Mouse (Mus musculus) limb, embryonic 14.5 days (tissue): ENCODE results near the gene Gorasp2. TPM values are rescaled to one million over a fixed set of nuclear protein-coding genes. Genes with fewer than 3 reads are reported as not detected.

ENCODE experiments used
- ATAC-seq: fragments of 200-750 bp; cut with Nextera tagmentation; 2 replicates; pipeline ENCODE4 v1.8.0; 2017; ENCODE audit warnings: low read depth, moderate number of reproducible peaks, moderate TSS enrichment; ENCODE audit not compliant: low FRiP score
- DNase-seq: peaks from one replicate; pipeline ENCODE4 v3.0.0-alpha.2; 2015; ENCODE audit warnings: low spot score
- H3K27ac ChIP-seq: fragments of 300-500 bp; sonication (generic); replicated peaks from 2 replicates; pipeline ENCODE4 v1.5.1; 2014; ENCODE audit warnings: low read depth, mild to moderate bottlenecking, low read length, moderate library complexity, mixed read lengths
- H3K27me3 ChIP-seq: fragments of 300-500 bp; sonication (generic); 2 replicates; pipeline ENCODE4 v1.6.1; 2014; ENCODE audit warnings: low read length, mixed read lengths; ENCODE audit not compliant: control insufficient read depth, insufficient read depth
- H3K36me3 ChIP-seq: fragments of 300-500 bp; sonication (generic); 2 replicates; pipeline ENCODE4 v1.6.1; 2014; ENCODE audit warnings: mild to moderate bottlenecking, low read length, moderate library complexity, mixed read lengths; ENCODE audit not compliant: control insufficient read depth, insufficient read depth
- H3K4me1 ChIP-seq: fragments of 300-500 bp; sonication (generic); 2 replicates; pipeline ENCODE4 v1.6.1; 2014; ENCODE audit warnings: antibody characterized with exemption, low read length, mixed read lengths; ENCODE audit not compliant: control insufficient read depth, insufficient read depth
- H3K4me2 ChIP-seq: fragments of 300-500 bp; sonication (generic); replicated peaks from 2 replicates; pipeline ENCODE4 v1.6.1; 2014; ENCODE audit warnings: low read depth, mild to moderate bottlenecking, low read length, moderate library complexity; ENCODE audit not compliant: severe bottlenecking
- H3K4me3 ChIP-seq: fragments of 300-500 bp; sonication (generic); replicated peaks from 2 replicates; pipeline ENCODE4 v1.5.1; 2014; ENCODE audit warnings: low read length
- H3K9ac ChIP-seq: fragments of 300-500 bp; sonication (generic); 2 replicates; pipeline ENCODE4 v1.6.1; 2014; ENCODE audit warnings: mild to moderate bottlenecking, low read depth, low read length, moderate library complexity; ENCODE audit not compliant: severe bottlenecking
- H3K9me3 ChIP-seq: fragments of 300-500 bp; sonication (generic); 2 replicates; pipeline ENCODE4 v1.6.1; 2016; ENCODE audit warnings: low read length; ENCODE audit not compliant: control insufficient read depth
- POLR2A ChIP-seq: fragments of 200-500 bp; IDR thresholded peaks from 2 replicates; pipeline ENCODE4 v1.8.0; 2012; ENCODE audit warnings: inconsistent platforms, mild to moderate bottlenecking, moderate library complexity, borderline replicate concordance; ENCODE audit not compliant: insufficient read depth, insufficient read length; ENCODE audit errors: extremely low read depth
- WGBS: fragments of 180-500 bp; shearing (Covaris S2); extraction: QIAGEN DNeasy Blood & Tissue Kit; methylation state at CpG from one replicate; pipeline ENCODE4 v1.1.7; 2014; 5-methylcytosine and 5-hydroxymethylcytosine counted together
- polyA plus RNA-seq, 2 experiments: library from polyadenylated mRNA; depleted of rRNA in 1 of 2; stranded (reverse) in 1 of 2; unstranded in 1 of 2; fragments of >200 nt; fragmentation: Nextera tagmentation in 1 of 2; extraction: Ambion mirVana in 1 of 2; gene quantifications; 2 replicates each; pipeline versions ENCODE4 v1.2.1 to v1.2.3; 2012 to 2014

Gene Gorasp2
- polyA plus RNA-seq (2012; rRNA removed) (118 and 142 TPM in 2 replicates), polyA plus RNA-seq (2014; fragmentation: Nextera tagmentation; extraction: Ambion mirVana) (187 and 190 TPM in 2 replicates)

- 1% methylated on average over 63 of the region's 64 CpGs for WGBS
- Histone ChIP-seq H3K36me3 (no peaks in the 10 kb centered on the region), H3K9ac (peak within 1 kb of the TSS; percentile 99), H3K27me3 (no peaks in the 10 kb centered on the region), H3K27ac (peak within 1 kb of the TSS; percentile 93), H3K4me2 (peak within 1 kb of the TSS; percentile 74), H3K4me1 (peaks cover 8% of the 10 kb centered on the region; the same call in 1 of the 2 replicates), H3K9me3 (no peaks in the 10 kb centered on the region), H3K4me3 (peak within 1 kb of the TSS; percentile 98)
- peak; percentile 84 for TF ChIP-seq POLR2A
- DNase-seq (peak; percentile 95), ATAC-seq (peak; percentile 96)
These were observed at the start of gene Gorasp2 for GRCm38 (mm10) chr2:70660887-70661714. Gene Gorasp2, plus strand, starts transcription at chr2:70661576.

- Histone ChIP-seq H3K4me3 (no peak overlapping the region), H3K4me2 (no peak overlapping the region), H3K9me3 (no peaks in the 10 kb centered on the region), H3K9ac (no peak overlapping the region), H3K27me3 (no peaks in the 10 kb centered on the region), H3K27ac (no peak overlapping the region), H3K4me1 (no peaks in the 10 kb centered on the region), H3K36me3 (no peaks in the 10 kb centered on the region)
- 84% methylated on average over 7 of the region's 7 CpGs for WGBS
- DNase-seq (no peak), ATAC-seq (no peak)
- no peak for TF ChIP-seq POLR2A
These were observed 46.5 kb upstream of the Gorasp2 start for GRCm38 (mm10) chr2:70614745-70615351.

- no peak for DNase-seq
These were observed 45.3 kb upstream of the Gorasp2 start for GRCm38 (mm10) chr2:70616076-70616475.

GRCm38 (mm10) chr2:70616617-70617016 lies 44.8 kb upstream of the Gorasp2 start:
- no peak for ATAC-seq
- no peak overlapping the region for H3K9ac ChIP-seq
- no peak for TF ChIP-seq POLR2A
- no peaks in the 10 kb centered on the region for H3K9me3 ChIP-seq
- no peak overlapping the region for H3K4me2 ChIP-seq
- no peak overlapping the region for H3K4me3 ChIP-seq
- H3K36me3 ChIP-seq: no peaks in the 10 kb centered on the region
- 63% methylated on average over 3 of the region's 3 CpGs for WGBS
- H3K4me1 ChIP-seq: no peaks in the 10 kb centered on the region
- H3K27ac ChIP-seq: no peak overlapping the region
- no peaks in the 10 kb centered on the region for H3K27me3 ChIP-seq
- no peak for DNase-seq

More at GRCm38 (mm10) chr2:70616076-70616475, 45.3 kb upstream of the Gorasp2 start:
- TF ChIP-seq POLR2A: no peak
- no peaks in the 10 kb centered on the region for H3K36me3 ChIP-seq
- H3K4me1 ChIP-seq: no peaks in the 10 kb centered on the region
- no peak overlapping the region for H3K4me2 ChIP-seq
- no peak overlapping the region for H3K9ac ChIP-seq
- ATAC-seq: no peak
- no peaks in the 10 kb centered on the region for H3K9me3 ChIP-seq
- H3K27me3 ChIP-seq: no peaks in the 10 kb centered on the region
- H3K4me3 ChIP-seq: no peak overlapping the region
- WGBS: 74% methylated on average over 2 of the region's 2 CpGs
- no peak overlapping the region for H3K27ac ChIP-seq

- DNase-seq (no peak), ATAC-seq (no peak)
- TF ChIP-seq POLR2A: no peak
These were observed 42.0 kb upstream of the Gorasp2 start for GRCm38 (mm10) chr2:70619232-70619835.

More at GRCm38 (mm10) chr2:70619232-70619835, 42.0 kb upstream of the Gorasp2 start:
- H3K9ac ChIP-seq: no peak overlapping the region
- no peaks in the 10 kb centered on the region for H3K27me3 ChIP-seq
- no peaks in the 10 kb centered on the region for H3K4me1 ChIP-seq
- no peaks in the 10 kb centered on the region for H3K9me3 ChIP-seq
- H3K4me2 ChIP-seq: no peak overlapping the region
- H3K4me3 ChIP-seq: no peak overlapping the region
- H3K27ac ChIP-seq: no peak overlapping the region
- WGBS: 83% methylated on average over 6 of the region's 6 CpGs
- H3K36me3 ChIP-seq: no peaks in the 10 kb centered on the region
